Mouse (Mus musculus) layer of hippocampus, adult 11-12 months (tissue): ENCODE measurements at regions not wholly inside any gene's neighbourhood (a gene's known extent, or its start where the extent isn't known, plus 50 kb on each side); places are given as distances from the start of the nearest gene placed in this dataset.
"Not testable (repeated sequence)": the region's sequence is repeated elsewhere in the genome, so short reads cannot be mapped to it uniquely, and the experiment has no call there.

Source experiments
- DNase-seq: peaks from one replicate; pipeline ENCODE4 v3.0.0; 2022; ENCODE audit warnings: low spot score

DNA sequence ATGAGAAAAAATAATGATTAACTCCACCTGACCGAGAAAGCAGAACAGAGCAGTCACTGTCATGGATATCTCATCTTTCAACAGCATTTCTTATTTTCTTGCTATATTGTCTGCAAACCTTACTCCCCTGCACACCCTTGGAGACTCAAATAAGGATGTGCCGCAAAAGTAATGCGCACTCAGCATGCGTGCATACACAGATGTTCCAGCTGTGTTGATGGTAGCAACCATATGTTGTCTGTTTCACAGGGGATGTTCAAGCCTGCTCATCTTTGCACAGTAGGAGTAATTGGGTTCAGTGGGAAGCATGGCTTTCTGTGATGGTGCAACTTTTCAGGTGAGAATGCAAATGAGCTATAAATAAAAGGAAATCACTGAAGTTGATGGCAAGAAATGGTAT is 1182.9 kb upstream of the Manea start:
- DNase-seq, result no peak

DNA sequence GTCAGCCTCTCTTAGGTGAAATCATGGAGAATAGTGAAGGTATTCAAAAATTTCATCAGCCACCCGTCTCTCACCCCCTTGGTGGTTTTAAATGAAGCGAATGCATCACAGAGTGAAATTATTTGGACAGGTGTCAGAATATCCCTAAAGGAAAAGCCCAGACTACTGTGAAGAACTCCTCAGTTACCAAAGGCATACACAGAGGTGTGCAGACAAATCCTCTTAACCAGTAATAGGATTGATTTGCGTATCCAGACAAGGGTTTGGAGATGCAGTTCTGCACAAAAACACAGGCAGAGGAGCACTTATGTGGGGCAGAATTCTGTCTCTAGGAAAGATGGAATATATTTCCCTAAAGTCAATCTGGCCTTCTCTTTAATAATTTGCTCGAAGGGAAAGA is 1173.6 kb upstream of the Manea start:
- DNase-seq, result no peak

DNA sequence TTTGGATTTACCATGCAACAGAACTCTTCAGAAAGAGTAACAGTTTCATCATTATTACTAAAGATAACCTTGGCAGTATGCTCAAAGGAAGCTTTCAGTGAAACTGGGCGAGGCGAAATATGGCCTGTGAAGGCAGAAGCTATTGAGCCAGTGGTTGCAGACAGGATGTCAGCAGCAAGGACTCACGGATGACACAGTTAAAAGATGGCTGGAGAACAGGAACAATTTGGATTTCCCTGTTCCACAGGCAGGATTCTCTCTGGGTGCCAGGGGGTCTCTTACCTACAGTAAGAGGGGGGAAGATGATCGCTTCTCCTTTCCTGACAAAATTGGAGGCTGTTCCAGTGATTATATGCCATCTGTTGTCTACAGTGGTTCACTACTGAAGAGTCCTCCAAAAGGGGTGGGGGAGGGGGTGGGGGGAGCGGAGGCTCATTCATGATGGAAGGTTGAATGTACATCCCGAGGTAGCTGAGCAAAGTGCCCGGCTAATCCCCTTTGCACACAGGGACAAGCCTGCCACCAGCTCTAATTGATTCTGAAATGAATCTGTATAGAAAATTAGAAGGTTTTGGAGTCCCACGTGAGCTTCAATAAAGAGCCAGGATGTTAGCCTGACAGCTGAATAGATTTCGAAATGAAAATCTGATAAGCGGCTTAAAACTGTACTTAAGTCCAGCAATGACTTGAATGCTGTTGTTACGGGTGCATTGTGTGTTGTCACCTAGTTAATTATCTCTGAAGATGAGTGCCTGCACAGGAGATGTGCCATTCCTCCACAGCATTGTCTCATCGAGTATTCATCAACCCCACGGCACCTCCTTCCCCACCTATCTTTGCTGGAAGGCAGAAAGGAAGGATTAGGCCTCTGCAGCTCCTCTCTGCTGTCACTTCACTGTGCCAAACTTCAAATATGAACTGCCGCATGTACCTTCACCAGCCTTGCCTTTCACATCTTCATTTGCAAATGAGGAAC is 1158.4 kb upstream of the Manea start:
- no peak for DNase-seq

DNA sequence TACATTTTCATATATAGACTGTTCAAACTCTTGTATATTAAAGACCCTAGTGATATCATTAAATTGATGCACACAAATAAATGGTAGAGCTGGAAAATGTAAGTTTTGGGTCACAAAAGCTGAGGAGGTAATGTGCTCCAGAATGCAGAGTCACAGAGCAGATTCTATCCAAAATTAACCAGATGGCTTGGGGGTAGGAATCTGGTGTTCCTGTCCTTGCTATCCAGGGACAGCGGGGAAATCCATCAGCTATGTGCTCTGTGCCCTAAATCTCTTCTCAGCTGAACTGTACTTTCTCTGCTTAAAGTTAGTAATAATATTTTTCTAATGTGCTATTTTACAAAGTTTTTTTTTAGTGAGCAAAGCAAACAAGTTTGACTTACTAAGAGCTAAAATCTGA is 1151.2 kb upstream of the Manea start:
- peak; percentile 29 for DNase-seq

DNA sequence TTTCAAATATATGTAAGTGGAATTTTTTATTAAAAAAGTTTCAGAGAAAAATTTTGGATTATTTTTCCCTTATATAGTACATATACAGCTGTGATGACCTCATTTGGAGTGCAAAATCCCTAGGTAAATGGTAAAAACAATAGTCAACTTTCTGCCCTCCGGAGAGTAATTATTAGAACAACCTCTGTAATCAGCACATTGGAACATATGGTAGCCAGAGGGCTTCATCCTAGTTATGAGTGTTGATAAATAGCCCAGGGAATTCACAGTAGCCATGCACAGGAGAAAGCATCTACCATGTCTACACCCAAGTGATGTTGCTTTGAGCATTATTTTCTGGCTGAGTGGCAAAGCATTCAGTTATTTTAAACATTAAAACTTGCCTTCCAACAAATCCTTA is 1150.6 kb upstream of the Manea start:
- DNase-seq, result no peak

DNA sequence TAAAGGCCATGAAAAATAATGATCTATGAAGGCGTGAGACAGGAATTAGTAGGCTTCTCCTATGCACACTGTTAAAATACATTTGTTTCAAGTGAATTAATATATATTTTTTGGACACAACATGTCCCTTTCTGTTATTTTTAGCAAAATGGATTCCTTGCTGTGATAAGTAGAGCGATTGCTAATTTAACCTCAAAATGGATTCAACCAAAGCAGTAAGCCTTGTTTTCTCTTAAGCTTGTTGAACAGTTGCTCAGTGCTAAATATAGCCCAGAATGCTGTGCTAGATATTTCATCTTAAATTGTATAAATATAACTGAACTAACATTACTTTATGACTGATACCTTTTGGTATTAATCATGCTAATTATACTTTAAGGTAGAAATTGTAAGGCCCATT is 1144.6 kb upstream of the Manea start:
- no peak for DNase-seq

DNA sequence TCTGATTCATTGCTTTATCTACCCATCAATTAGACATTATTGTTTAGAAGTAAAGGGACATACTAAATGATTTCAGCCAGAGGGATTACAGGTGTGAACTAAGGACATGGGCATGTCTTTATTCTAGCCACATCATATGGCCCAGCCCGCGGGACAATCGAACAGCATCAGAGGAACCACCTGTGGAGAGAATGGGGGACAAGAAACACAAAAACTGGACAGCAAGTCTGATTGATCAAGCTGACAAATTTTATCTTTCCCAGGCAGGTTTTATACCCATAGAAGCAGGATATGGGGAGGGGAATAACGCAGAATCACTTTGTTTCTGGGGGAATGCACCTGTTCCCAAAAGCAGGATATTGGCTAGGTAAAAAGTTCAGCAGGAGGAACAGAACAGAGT is 1103.2 kb upstream of the Manea start:
- no peak for DNase-seq

DNA sequence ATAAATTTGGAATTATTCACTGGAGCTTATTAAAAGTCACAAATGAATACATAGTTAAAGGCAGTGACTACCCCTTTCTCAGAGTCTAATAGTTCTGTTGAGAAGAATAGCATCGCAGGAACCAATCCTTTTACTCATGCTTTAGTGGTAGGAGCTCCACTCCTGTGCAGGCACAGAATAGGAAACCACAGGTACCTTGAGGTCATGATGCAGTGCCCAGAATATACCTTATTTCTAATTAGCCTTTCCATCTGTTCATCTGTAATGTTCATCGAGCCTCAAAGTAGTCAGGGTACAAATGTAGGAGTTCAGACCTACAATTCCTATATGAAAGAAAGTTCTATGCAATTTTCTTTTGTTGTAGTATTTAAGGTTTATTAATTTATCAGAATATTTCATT is 1099.6 kb upstream of the Manea start:
- no peak for DNase-seq

DNA sequence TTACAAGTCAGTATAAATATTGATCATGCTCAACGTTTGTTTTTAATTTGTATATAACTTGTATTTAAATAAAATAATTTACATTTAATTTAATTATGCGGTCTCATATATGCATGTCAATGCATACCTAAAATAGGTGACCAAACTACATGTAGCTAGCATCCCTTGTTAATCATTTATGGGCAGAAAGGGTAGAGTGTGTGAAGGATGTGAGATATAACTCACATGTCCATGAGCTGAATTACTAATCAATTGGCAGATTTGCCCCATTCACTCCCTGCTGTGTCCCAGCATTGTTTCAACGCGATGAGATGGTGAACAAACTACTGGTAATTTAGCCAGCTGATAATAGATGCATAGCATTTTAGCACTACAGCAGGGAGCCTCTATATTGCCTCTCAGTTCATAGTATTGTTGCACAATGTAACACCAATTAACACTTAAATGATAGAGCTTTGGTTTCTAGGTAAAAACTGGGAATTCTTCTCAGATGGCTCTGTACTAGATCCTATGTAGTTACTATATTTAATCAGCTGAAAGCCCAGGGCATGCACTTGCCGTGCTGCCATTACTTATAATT is 1082.6 kb upstream of the Manea start:
- no peak for DNase-seq

DNA sequence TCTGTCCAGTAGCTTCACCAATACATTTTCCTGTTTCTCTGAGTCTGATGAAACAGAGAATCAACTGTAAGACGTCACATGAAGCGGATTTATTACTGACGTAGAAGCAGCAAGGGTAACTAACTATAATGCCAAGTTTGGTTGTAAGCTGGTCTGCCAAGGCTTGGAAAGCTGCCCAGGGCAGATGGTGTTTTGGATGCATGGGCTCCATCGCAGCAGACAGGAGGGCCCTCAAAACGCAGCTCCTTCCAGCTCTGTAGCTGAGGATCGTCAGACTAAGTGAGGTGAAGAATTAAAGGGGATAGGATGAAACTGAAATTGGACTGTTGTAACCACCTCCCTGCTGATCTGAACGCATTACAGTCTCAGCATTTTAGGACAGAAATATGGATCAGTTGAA is 1079.2 kb upstream of the Manea start:
- peak; percentile 59 for DNase-seq

DNA sequence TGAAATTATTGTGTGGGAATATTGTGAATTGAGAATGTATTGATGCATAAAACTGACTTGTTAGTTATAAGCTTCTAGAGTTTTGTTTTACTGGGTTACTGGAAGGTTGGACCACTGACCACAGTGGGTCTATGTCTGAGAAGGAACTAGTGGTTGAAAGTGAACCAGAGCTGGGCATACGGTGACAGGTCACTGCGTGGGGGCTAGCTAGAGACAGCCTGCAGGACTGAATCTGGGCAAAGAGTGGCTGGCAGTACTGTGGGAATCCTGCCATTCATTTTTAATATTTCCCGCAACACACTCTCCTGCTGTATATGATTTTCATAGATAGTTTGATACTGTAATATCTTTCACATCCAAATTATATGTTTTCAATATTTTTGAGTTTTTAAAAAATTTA is 1077.2 kb upstream of the Manea start:
- DNase-seq, result no peak

DNA sequence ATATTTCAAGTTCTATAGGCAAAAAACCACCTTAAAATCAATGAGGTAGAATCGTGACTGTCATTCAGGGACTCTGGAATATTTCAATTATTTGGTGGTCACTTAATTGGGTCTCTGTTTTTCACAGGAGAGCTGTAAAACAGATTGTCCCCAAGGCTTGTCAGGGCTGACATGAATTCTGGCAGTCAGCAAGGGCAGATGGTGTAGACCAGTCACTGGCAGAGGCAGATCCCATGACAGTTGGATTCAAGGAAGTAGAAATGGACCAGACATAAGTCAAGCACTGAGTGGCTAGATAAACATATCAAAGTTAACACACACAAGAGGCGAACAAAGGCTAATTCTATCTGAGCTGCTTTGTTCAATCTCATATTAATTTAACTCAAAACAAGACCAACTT is 1071.8 kb upstream of the Manea start:
- no peak for DNase-seq

DNA sequence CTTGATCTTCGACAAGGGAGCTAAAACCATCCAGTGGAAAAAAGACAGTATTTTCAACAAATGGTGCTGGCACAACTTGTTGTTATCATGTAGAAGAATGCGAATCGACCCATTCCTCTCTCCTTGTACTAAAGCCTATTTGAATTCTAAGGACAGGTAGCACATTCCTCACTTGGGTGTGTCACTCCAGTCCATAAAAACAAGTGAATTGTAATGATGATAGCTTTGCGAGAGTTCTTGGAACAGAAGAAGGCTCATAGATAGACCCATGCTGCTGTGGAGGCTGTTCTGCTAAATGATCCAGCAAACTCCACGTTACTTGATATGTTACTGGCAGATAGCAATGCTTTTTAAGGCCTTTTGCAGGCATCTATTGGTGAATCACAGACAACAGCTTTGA is 1038.2 kb upstream of the Manea start:
- not testable (repeated sequence) for DNase-seq

DNA sequence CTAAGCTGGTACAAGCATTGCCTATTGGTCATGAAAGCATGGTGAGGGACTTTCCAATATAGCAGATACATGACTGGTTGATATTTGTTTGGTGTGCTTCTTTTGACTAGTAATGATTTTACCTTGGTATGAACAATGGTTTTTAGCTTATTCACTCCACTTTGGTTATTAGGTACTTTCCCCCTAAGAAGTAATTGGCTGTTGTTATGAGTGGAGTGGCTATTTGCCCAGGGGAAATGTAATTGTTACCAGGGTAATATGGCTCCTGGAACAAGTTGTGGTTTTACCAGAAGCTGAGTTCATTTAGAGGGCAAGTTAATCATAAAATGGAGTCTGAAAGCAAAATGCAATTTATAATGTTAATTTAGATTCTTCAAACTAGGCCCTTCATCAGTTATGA is 1000.2 kb upstream of the Manea start:
- DNase-seq, result no peak

DNA sequence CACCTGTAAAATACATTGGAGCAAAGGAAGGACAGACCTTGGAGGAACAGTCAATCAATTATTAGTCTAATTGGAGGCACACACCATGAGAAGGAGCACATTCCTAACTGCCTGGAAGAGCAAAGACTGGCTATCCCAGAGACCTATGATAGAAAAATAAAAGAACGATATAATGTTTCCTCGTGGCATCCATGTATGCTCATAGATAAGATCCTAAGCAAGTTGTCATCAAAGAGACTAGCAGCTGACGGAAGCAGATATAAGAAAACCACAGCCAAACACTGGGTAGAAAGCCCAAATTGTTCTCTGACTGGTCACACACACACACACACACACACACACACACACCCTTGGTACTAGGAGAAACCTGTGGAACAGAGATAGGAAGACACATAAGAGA is 986.6 kb upstream of the Manea start:
- no peak for DNase-seq
